Mouse (Mus musculus): ENCODE measurements around the gene Farp1.

Farp1 gene

GRCm38 (mm10) chr14:121310325-121311080 lies 275.5 kb downstream of the Farp1 start:
- DNase-seq (ENCODE audit: low read depth, low spot score), result no peak

- peak; percentile 28 for DNase-seq (ENCODE audit: low read depth, low spot score)
Measured at GRCm38 (mm10) chr14:121311083-121311482, 276.1 kb downstream of the Farp1 start.

- no peak for DNase-seq (ENCODE audit: low read depth, low spot score)
Measured at GRCm38 (mm10) chr14:121313283-121313682, 278.3 kb downstream of the Farp1 start.

- peak; percentile 67 for DNase-seq (ENCODE audit: low read depth, low spot score)
Measured at GRCm38 (mm10) chr14:121314934-121315333, 279.9 kb downstream of the Farp1 start.

- no peak for DNase-seq (ENCODE audit: low read depth, low spot score)
Measured at GRCm38 (mm10) chr14:121316136-121316535, 281.1 kb downstream of the Farp1 start.

- DNase-seq (ENCODE audit: low read depth, low spot score), result no peak
Measured at GRCm38 (mm10) chr14:121316631-121317311, 281.8 kb downstream of the Farp1 start.

- no peak for DNase-seq (ENCODE audit: low read depth, low spot score)
Measured at GRCm38 (mm10) chr14:121317312-121317671, 282.3 kb downstream of the Farp1 start.

- no peak for DNase-seq (ENCODE audit: low read depth, low spot score)
Measured at GRCm38 (mm10) chr14:121318382-121318781, 283.4 kb downstream of the Farp1 start.

- no peak for DNase-seq (ENCODE audit: low read depth, low spot score)
Measured at GRCm38 (mm10) chr14:121322150-121322549, 287.1 kb downstream of the Farp1 start.

- DNase-seq (ENCODE audit: low read depth, low spot score), result no peak
Measured at GRCm38 (mm10) chr14:121322641-121323040, 287.6 kb downstream of the Farp1 start.

GRCm38 (mm10) chr14:121324521-121325330 lies 289.7 kb downstream of the Farp1 start:
- peak; percentile 74 for DNase-seq (ENCODE audit: low read depth, low spot score)

GRCm38 (mm10) chr14:121326432-121326831 lies 291.4 kb downstream of the Farp1 start:
- DNase-seq (ENCODE audit: low read depth, low spot score), result no peak

GRCm38 (mm10) chr14:121328878-121329277 lies 293.9 kb downstream of the Farp1 start:
- DNase-seq (ENCODE audit: low read depth, low spot score), result no peak

GRCm38 (mm10) chr14:121329401-121330089 lies 294.5 kb downstream of the Farp1 start:
- DNase-seq (ENCODE audit: low read depth, low spot score), result no peak

- DNase-seq (ENCODE audit: low read depth, low spot score), result no peak
Measured at GRCm38 (mm10) chr14:121330090-121330408, 295.0 kb downstream of the Farp1 start.
